Mouse (Mus musculus) adrenal gland, adult 18-20 months (tissue): ENCODE data around the gene Pdzd2. TPM values are rescaled to one million over a fixed set of nuclear protein-coding genes. Genes with fewer than 3 reads are reported as not detected.
"Not testable (repeated sequence)": the region's sequence is repeated elsewhere in the genome, so short reads cannot be mapped to it uniquely, and the experiment has no call there.

Experiments used
- DNase-seq, 2 experiments: peaks; one replicate each; pipeline ENCODE4 v3.0.0; 2021 to 2022; ENCODE audit warnings: low spot score in 2 of 2
- total RNA-seq, 2 experiments: library from RNA; stranded (reverse); gene quantifications; 1 replicate in 1 of 2; 2 replicates in 1 of 2; pipeline ENCODE4 v1.2.3; 2021

Pdzd2 gene
- total RNA-seq, 2 experiments from 2014 or later = 15.0 to 26.0 TPM

DNA sequence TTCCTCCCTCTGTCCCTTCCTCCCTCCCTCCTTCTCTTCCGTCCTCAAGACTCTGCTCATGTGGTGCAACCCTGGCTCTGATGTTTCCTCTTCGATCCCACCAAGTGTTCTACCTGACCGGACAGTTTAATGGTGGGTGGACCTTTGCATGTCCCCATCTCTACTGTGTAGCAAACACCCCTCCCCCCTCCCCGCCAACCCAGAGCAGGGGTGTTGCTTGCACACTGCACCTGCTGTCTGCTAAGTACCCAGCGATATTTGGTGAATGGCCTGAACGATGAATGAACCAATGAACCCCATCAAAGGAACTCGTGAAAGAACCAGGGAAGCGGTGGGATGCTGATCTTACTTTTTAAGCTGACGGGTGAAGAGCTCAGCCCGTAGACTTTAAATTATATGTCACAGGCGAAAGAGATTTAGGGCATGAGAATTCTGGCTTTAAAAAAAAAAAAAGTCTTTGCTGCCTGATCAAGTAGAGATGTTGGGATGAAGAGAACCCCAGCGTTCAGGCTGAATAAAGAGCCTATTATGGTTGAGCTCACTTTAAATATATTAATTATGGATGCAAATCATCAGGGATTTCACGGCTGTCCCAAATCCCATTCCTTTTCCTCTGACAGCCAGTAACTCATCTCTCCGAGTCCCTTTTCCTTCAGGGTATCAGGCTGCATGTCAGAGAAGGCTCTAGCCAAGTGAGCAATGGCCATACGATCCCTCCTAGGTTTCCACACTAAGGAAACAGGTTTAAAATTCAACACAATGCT lies 350.8 kb downstream of the Pdzd2 start:
- DNase-seq = no peak

DNA sequence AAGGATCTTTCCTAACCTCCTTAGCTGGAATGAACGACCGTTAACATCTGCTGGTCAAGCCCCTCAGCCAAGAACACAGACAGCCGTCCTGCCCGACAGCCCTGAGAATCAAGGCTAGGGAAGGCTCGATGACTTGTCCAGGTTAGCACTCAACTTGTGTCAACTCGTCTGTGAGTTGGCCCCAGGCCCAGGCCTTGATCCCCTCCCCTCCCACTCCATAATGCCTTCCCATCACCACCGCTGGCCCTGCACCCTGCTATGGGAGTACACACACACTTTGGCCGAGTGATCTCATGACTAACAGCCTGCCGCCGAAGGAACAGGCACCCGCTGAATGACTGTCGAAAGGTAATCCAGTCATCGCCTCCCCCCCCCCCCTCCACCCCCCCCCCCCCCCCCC lies 355.0 kb downstream of the Pdzd2 start:
- DNase-seq = no peak

DNA sequence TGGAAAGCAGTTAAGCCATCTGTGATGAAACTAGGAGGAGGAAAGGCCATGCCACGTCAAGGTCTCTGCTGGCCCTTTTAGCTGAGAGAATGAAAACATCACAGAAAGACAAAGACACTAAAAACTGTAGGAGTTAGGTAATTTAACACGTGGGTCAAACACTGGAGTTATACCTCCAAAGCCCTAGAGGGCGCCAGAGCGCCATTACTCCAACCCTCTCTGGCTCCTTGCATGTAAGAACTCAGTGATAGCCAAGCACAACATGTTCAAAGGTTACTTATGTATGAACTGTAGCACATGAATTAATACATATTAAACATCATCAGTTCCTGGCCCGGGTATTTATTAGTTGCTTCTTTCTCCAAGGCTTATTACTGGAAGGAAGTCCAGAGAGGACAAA lies 359.2 kb downstream of the Pdzd2 start:
- peak; percentile 27 to 52 for DNase-seq

DNA sequence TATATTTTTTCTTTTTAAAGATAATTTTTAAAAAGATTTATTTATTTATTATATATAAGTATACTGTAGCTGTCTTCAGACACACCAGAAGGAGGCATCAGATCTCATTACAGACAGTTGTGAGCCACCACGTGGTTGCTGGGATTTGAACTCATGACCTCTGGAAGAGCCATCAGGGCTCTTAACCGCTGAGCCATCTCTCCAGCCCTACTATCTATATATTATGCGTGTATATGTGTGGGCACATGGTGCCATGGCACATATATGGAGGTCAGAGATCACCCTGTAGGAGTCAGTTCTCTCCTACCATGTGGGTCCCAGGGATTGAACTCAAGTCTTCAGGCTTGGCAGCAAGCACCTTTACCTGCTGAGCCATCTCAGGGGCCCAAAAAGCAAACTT lies 359.7 kb downstream of the Pdzd2 start:
- no peak for DNase-seq

DNA sequence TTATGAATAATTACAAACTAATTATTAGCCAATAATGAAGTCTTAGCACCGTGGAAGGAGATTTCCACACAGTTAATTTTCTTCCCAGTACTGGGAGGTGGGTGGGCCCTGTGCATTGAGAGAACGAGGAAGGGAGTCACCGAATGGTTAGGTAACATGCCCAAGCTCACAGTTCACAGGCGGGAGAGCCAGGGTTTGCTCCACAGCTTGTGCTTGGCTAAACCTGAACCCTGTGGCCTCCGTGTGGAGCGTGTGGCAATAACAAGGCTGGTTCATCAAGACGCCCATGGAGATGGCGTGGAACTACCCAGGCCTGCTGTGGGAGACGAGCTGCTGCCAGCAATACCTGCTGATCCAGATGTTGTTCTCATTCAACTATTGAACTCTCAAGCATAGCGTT lies 361.9 kb downstream of the Pdzd2 start:
- DNase-seq = no peak

DNA sequence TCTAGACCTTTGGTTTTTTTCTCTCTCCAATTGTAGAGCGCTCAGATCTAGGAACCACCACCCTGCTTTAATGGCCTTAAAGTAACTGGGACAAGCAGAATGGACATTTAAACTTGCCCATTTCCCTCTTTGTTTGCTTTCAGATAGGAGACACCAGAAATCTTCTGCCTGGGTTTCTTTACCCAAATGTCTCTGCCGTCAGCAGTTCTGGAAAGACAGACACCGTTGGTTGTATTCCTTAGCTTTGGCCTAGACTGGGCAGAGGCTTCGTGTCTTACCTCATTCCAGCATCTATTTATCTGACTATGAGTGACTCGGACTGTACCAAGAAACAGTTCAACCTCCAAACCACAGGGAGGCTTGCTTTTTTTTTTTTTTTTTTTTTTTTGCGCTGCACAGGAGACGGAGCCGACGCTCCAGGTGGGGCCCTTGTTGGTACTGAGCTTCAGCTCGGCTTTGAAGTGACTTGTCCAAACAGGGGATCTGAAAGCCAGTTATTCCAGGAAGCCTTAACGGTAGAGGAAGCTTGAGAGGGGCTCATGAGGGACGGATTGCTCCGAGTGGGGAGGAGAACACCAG lies 363.1 kb downstream of the Pdzd2 start:
- no peak for DNase-seq

DNA sequence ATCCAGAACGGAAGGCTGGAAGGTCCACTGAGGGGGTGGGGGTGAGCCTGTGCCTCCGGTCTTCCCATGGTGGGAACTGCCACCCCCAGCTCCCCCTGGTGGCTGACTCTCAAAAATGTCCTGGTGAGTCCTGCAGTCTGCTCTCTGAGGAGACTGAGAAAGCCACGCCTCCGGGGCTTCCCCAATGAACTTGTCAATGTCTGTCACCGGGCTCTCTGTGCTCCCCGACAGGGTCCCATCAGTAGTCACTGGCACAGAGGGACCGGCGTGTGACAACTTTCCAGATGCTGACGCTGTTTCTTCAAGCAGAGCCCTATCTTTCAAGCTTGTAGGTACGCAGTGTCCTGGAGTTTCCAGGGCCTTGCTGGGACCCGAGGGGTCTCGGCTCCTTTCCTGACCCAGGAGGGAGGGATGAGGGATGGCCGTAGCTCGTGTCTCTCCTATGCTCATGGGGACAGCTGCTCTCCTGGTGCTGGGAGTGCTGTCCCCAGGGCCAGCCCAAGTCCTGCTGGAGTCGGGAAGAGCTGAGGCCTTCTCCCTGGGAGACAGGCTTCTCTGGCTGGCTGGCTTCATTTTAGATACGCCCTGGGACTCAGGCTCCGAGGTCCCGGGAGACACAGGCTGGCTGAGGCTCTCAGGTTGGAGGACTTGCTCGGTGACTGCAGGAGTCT lies 363.9 kb downstream of the Pdzd2 start:
- peak; percentile 68 to 77 for DNase-seq

DNA sequence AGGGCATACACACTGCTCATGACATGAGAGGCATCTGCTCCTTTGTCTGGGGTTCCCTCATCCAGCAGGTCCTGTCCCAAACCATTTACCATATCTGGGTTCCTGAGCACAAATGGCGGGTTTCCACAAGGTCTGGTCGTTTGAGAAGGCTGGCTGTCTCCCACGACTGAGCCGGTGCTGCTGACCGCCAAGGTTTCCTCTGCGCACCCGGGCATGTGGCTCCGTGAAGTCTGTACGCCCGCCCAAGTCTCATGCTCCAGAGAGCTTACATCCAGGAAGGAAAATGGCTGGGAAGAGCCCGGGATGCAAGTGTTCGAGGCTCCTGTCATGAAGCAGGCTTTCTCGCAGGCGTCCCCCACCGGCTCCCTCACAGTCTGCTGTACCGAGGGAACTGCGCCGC lies 364.8 kb downstream of the Pdzd2 start:
- DNase-seq = no peak

DNA sequence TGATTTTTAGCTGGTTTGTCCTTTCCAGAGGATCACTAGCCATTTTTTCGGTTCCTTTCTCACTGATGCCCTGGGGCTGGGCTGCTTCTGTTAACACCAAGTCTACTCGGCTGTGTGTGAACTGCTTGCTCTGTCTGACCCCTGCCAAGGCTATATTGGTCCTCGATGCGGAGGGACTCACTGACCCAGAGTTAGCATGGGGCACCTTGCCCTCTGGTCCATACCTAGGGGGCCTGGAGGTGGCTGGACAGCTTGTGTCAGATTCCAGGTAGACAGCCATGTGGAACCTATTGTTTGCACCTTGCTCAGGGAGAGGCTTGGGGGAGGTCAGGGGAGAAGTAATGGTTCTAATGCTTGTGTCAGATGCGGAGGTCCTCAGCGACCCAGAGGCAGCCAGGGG lies 365.8 kb downstream of the Pdzd2 start:
- DNase-seq = no peak

DNA sequence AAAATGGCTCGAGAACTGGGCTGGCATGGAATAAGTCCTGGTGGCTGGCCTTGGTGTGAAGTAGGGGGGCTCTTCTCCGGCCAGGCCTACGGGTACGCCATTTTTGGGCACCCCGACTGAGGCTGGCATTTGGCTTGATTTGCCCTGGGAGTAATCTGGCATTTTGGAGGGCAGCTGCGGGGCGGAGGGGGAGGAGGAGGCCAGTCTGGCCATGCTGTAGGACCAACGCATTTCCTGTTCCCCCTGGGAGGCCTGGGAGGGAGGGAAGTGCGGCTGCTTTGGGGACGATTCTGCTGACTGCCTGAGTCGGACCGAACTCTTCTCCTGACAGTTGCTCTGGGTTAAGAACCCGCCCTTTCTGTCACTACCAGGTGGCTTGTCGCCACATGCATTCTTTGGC lies 366.2 kb downstream of the Pdzd2 start:
- DNase-seq = no peak

DNA sequence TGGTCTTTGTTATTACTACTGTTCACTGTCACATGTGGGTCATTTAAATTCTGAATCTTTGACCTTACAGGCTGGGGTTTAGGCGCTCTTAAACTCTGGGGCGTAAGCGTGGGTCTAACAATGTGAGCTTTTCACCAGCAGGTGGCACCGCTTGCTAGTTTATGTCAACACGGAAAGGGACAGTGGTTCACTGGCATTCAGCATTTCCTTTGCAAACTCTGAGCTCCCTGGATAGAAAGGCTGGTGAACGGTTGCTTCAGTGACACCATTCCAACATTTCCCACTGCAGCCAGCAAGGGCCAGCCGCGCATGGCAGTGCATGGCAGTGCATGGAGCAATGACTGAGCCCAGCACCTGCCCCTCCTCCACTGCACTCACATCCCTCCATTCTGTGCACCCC lies 368.5 kb downstream of the Pdzd2 start:
- peak; percentile 57 to 64 for DNase-seq

DNA sequence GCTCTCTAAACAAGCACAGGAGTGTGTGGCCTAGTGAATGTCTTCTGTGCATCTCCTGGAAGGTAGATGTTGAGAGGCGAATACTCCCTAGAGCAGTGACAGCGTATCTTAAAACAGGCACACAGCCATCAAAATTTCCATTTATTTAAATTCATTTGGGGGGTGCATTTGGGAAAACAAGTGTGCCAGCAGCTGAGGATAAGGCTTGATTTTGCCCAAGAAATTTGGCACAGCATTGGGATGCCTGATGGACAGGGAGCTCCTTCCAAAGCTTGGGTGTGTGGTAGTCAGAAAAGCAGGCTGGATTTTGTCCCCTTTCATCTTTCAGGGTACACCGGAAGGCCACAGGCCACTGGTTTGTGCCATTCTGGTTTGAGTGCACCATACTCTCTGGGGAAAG lies 369.6 kb downstream of the Pdzd2 start:
- no peak for DNase-seq

DNA sequence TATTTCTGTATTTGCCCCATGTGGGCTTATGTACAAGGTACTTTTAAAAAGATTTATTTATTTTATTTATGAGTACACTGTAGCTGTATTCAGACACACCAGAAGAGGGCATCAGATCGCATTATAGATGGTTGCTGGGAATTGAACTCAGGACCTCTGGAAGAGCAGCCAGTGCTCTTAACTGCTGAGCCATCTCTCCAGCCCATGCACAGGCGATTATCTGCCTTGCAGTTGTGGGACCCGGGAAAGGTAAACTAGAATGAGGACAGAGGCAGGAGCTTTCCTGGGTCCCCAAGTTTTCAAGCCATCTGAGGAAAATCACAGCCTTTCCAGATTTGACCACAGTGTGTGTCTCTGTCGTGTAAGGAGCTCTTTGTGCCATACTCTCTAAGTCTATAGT lies 370.9 kb downstream of the Pdzd2 start:
- DNase-seq = no peak

DNA sequence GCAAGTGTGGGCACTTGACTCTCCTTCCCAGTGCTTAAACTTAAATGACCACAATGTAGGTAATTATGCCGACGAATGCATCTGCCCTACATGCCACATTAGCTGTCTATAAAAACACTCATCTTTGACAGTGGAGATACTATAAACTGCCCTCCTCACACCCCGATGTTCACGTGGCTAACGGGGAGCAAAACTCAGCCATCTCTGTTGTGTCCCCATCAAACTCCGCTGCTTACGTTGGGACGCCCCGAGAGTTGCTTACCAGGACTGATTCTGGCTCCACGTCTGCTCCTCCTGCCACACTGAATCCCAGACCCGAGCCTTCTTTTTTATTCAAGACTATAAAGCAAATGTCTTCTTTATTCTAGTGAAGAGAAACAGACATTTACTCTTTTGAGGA lies 371.4 kb downstream of the Pdzd2 start:
- no peak for DNase-seq

DNA sequence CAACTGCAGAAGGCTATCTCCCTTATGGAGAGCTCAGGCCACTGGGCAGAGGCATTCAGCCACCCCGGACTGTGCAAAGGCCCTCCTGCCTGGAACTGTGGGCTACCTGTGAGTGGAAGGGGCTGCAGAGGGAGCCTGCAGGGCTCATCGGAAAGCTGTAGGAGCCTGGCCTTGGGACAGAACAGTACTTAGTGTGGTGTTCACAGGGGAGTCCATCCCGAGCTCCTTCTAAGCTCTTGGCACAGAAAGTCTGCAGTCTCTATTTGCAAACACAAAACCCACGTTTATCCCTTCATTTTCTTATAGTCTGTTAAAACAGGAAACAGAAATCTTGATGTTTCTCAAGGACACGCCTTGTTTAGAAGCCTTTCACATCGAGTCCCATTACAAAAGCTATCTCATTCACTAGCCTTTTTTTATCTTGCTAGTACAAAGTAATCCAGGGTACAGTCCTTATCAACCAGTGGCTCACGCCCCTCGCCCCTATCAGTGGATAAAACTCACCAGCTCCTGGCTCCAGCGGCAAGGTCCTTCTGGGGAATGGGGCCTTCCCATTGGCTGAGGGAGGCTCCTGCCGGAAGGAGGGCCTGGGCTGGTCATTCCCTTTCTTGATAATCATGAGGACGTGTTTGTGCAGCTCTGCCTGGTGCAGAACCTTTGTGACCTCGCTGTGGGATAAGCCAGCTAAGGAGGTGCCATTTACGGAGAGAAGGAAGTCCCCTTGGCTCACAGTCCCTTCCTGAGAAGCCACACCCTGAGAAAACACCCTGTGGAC lies 372.2 kb downstream of the Pdzd2 start:
- DNase-seq = no peak

DNA sequence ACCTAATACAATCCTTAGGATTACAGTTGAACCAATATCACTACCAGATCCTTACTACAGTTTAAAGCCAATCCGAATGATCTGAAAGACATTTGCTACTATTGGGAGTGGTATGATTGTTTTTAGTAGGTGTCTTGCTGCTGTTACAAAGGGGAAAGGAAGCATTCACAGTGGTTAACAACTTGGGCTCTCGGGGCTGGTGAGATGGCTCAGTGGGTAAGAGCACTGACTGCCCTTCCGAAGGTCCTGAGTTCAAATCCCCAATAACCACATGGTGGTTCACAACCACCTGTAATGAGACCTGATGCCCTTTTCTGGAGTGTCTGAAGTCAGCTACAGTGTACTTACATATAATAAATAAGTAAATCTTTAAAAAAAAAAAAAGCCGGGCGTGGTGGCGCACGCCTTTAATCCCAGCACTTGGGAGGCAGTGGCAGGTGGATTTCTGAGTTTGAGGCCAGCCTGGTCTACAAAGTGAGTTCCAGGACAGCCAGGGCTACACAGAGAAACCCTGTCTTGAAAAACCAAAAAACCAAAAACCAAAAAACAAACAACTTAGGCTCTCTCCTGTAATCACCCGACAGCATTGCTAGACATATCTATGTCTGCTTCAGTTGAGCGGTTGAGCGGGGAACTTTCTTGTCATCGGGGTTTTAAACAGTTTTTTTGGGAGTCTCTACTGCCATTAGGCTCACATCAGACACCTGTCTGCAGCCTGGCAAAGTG lies 373.0 kb downstream of the Pdzd2 start:
- DNase-seq = not testable (repeated sequence)

DNA sequence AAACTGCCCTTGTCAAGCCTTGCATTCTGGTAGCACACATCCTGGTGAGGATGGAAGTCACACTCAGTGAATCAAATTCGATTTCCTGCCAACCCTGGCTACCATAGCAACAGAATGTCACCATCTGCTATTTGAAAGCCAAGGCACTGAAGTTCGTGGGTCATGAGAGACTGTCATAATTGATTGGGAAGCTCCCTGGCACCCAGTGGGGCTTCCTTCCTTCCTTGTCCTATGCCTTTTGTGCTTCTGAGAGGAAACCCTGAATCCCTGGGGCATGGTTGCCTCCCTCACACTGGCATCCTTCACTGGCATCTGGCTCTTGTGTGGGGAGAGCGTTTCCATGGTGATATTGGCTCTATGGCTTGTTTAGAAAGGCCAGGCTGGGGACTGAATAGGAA lies 373.7 kb downstream of the Pdzd2 start:
- DNase-seq = no peak

DNA sequence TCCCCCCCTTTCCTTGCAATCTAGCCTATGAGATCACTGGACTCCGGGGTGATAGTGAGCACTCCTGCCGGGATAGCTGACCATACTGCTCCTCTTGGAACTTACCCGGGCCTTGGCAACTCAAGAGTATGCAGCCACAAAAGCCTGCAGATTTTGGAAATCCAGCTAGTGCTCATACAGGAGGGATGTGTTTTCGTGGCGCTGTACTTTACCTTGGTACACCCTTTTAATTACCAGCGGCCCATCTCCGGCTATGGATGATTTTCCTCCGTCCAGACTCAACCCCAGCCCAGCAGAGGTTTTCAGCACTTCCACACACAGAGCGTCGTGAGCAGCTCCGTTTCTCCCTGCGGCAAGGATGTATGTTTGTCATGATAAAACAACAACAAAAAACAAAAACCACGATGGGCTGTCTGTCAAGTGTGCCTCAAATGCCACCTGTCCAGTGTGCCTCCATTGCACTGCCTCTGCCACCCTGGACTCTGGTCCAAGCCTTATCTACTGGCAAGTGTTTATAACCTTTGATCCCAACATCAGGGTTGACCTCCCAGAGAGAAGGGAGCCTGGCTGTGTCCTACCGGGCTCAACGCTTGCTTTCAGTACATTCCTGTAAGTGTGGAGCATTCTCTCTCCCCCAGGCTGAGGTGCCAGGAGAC lies 374.2 kb downstream of the Pdzd2 start:
- no peak for DNase-seq

DNA sequence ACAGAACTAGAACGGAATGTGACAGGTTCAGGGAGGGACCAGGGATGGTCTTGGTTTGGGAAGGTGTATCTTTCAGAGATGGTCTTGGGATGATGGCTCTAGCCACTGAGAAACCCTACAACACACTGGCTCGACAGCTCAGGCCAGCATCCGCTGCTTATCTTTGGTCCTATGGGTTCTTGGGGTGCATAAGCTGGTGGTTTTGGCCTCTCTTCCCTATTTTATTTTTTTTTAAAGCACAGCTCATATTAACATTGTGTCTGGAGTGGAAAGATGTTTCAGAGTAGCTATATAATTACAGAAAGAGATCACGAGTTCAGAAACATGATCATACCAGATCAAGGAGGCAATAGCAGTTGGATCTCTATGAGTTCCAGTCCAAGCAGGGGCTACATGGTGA lies 375.6 kb downstream of the Pdzd2 start:
- DNase-seq = no peak

DNA sequence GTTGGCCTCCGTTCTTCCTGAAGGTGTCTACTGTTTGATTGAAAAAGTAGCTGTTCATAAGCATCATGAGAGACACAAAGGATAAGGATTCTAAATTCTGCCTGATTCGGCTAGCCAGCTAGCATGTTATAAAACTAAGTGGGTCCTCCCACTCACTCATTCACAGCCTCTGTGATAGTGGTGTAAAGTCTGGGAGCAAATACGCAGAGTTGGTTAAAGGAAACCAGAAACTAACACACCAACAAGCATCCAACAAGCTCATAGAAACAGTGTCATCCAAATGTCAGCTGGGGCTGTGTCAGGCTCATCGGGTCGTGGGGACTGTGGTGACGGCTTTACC lies 377.1 kb downstream of the Pdzd2 start:
- no peak for DNase-seq
